Mouse (Mus musculus) brain, embryonic 18.5 days (tissue): ENCODE results near the gene Alg3.

ENCODE experiments used
- DNase-seq: peaks from one replicate; pipeline ENCODE4 v3.0.0-alpha.2; 2012; ENCODE audit warnings: low read depth, low spot score

Gene Alg3

DNA sequence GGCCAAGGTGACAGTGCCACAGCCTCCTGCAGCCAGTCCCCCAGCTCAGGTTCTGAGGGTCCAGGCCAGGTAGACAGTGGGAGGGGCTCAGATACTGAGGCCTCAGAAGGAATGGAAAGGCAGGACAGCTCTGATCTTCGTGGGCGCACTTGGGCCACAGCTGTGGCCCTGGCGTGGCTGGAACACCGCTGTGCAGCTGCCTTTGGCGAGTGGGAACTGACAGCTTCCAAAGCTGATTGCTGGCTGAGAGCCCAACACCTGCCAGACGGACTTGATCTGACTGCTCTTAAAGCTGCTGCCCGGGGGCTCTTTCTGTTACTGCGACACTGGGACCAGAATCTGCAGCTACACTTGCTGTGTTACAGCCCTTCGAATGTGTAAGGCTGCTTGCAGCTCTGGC is 6.8 kb downstream of the Alg3 start:
- DNase-seq = no peak

DNA sequence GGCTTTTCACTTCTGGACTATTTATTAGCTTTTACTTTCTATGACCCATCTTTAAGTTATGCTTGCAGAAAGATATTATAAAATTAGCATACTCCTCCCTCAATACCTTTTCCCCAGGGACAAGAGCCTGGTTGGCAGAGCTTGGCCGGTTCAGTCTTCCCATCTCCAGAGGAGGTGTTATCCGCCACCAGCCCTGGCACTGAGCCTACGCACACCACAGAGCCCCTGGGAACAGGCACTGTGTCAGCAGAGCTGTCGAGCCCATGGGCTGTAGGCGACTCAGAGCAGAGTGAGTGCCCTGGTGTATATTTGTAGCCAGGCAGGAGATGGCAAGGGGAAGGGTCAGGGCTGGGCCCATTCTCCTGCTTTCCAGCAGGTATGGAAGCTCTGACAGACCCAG is 11.0 kb downstream of the Alg3 start:
- no peak for DNase-seq

DNA sequence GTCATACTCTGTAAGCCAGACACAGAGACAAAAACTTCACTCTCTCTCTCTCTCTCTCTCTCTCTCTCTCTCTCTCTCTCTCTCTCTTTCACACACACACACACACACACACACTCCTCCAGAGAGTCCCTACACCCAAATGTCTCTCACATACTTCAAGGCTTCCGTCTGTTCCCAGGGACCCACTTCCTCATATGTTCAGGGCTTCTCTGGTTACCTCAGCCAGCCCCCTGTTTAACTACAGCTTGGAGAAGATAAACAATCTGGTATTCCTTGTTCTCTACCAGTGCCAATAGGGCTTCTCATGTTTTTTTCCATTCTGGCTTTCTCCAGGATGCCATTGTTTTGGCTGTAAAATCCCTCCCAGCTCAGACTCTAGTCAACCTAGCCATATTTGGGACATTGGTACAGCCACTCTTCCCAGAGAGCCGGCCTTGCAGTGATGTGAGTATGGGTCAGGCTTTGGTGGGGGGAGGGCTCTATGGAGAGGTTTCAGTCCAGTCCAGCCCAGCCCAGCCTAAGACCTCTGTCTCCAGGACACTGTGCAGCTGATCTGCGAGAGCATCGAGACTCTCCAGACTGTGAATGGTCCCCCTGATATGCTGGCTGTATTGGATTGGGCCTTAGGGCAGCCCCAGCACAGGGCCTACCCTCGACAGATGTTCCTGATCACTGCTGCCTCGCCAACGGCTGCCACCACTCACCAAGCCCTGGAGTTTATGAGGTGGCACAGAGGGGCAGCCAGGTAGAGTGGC is 14.7 kb downstream of the Alg3 start:
- DNase-seq = no peak

DNA sequence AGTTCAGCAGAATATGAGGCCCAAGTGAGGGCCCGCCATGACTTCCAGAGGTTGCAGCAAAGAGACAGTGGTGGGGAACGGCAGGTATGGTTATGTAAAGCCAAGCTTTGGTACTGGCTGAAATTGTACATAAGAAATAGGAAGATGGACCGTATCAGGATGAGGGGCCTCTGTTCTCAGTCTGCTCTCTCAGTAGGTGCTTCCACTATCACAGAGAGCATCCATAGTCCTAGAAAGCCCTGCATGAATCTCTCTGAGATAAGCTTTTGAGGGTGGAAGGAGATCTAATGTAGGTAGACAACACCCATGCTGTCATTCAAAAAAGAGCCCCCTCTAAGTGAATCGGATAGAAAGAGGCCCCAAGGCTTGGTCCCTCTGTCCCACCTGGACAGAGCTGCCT is 15.8 kb downstream of the Alg3 start:
- DNase-seq = no peak

DNA sequence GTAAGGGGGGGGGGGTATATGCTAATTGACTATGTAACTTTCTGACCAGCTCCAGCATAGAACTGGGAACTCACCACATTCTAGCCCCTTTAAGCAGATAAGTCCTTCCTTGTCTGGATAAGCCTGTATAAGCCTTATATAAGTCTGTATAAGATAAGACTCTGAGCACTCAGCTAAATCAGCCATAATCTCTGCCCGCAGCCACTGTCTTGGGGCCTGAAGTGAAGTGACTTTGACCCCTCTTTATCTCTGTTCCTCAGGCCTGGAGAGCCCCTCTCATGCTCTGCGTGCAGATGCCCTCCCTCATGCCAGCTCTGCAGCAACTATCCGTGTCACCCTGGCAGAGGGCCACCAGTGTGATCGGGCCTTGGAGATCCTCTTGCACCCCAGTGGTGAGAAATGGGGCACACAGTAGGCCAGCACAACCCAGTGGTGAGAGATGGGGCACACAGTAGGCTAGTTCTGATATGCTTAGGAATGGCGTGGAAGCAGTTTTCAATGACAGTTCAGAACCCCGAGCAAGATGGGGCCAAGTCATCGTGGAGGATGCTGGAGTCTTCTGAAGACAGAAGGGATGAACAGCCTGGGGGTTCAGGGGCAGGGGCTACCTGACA is 16.4 kb downstream of the Alg3 start:
- DNase-seq = no peak

DNA sequence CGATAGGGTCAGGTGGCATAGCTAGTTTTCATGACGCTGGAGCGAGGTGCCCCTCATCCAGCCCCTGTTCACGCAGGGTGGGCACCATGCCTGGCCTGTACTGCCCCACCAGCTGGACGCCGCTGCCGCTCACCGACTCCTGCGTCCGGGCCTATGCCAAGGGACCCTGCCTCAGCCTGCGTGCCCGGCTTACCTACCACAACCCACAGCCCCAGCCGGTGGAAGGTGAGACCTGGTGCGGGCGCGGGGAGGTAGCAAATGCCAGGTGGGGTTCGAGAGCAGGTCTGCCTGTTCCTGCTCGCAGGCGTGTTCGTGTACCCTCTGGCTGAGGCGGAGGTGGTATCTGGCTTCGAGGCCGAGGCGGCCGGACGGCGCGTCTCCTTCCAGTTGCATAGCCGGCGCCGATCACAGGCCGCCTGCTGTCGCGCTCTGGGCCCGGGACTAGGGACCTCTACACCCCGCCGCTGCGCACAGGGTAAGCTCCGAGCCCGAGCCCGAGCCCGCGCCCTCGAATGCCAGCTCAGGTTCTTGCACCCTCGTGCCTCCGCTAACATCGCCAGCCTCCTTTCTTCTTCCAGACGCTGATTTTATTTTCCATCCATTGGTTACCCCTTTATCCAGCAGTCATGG is 20.3 kb downstream of the Alg3 start:
- no peak for DNase-seq

DNA sequence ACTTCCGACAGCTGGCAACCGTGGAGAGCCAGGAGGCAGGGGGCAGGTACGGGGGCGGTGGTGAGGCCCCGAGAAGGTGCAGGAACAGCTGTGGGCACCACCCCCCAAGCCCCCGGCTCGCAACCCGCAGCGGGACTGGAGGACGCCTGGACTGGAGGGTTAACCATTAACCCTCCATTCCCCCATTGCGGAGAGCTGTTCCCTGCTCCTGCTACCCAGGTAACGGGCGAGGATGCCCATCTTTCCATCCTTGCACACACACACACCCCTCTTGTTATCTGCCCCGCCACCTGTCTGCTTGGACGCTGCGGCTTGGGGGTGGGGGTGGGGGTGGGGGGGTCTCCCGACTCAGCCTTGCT is 20.9 kb downstream of the Alg3 start:
- no peak for DNase-seq

DNA sequence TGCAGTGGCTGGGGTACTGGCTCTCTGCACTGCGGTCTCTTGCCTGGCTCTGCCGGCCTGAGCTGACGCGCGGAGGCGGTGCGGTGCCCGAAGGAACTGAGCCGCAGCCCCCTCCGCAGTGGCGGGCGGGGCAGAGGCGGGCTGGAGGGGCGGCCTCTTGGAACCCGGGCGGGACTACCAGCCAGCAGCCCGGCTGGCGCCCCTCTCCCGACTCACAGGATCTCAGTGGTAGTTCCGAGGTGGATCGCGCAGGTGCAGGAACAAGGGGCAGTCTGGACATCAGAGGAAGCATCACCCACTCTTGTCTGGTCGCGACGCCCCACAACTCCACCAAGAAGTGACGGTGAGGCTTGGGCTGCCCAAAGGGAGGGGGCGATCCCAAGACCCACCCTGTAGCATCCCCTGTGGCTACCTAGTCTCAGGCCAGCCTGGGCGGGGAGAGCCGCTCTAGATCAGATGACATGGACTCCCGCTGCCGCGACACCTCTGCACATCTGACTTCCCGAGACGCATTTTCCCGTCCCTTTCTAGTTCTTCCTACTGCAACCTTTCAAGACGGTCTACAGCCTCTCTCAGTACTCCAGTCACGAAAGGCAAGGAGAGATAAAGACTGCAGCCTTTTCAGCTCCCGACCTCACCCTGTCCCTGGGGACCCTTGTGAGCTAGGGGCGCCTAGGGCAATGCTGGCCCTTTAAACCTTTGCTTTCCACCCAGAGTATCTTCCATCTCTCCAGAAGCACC is 21.4 kb downstream of the Alg3 start:
- no peak for DNase-seq

DNA sequence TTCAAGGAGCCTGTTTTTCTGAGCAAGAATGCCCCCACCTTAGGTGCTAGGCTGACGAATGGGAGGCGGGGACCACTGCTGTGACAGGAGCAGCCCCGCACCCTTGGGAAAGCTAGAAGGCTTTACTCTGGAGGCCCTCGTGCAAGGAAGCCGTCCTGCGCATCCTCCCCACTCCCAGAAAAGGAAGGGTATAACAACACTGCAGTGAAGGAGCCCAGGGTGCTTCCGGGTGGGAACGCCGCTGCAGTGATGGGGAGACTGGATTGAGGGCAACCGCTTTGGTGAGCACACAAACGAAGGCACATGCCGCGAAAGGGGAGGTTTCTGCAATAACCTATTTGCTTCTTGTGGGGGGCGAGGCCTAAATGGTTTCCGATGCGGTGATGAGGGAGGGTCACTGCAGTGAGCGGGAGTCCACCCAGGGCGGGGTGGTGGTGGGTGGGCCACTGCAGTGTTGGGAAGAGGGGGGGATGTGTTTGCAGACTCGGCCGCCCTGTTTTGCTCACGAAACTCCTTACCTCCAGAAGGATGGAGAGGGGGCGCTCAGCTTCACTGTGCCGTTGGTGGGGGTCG is 22.1 kb downstream of the Alg3 start, which contains the start of gene Vwa5b2:
Gene Vwa5b2, plus strand, starts transcription at position 106 of the 573 bp plus-strand sequence.
- no peak for DNase-seq

DNA sequence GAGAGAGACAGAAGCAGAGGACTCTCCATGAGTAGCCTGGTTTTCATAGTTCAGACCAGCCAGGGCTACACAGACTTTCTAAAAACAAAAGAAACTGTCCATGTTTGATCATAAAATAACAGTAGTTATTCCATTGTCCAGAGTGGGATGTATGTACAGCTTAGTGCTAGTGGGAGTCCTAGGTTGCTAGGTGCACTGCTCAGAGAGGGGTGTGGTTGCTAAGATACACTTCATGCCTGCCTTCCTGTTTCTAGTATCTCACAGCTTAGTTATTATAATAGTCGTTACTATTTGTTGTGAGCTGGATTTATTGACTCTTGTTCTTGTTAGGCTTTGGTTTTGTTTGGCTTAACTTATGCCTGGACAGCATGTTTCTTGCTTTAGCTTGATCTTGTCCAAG is 46.5 kb downstream of the Alg3 start:
- no peak for DNase-seq

DNA sequence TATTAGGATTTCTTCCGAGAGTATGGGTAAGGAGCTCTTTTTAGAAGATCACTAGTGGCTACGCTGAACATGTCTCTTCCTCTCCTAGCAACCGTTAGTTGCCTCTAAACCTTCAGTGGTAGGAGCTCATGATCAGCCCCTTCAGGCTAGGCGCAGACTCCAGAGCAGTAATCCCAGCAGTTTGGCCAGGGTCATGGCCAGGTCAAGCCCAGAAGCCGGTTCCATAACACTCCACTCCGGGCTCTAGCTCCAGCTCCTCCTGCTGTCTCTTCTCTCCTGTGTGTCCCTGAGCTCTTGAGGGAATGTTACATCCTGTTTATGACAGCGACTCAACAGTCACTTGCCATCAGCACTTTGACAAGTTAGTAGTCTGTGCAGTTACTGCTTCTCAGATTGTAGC is 54.2 kb downstream of the Alg3 start:
- DNase-seq = no peak
